Mouse (Mus musculus) ovary, postnatal 14 days (tissue): ENCODE measurements around the gene Dnajc16.
"Not testable (repeated sequence)": the region's sequence is repeated elsewhere in the genome, so short reads cannot be mapped to it uniquely, and the experiment has no call there.

Experiments
- DNase-seq: peaks from one replicate; pipeline ENCODE4 v3.0.0; 2022; ENCODE audit warnings: low spot score

Dnajc16 gene

GRCm38 (mm10) chr4:141796356-141796755 lies 5.6 kb upstream of the Dnajc16 start:
- no peak for DNase-seq

GRCm38 (mm10) chr4:141794152-141794535 lies 3.4 kb upstream of the Dnajc16 start:
- DNase-seq = no peak

- DNase-seq = peak; percentile 99
Observed at GRCm38 (mm10) chr4:141793282-141794151, 2.8 kb upstream of the Dnajc16 start, which contains the start of gene Casp9. Gene Casp9 (plus strand): TSS chr4:141793612.

- DNase-seq = no peak
Observed at GRCm38 (mm10) chr4:141792554-141793281, 2.0 kb upstream of the Dnajc16 start.

GRCm38 (mm10) chr4:141791951-141792350 lies 1.2 kb upstream of the Dnajc16 start:
- DNase-seq = no peak

- no peak for DNase-seq
Observed at GRCm38 (mm10) chr4:141791486-141791885, 755 bp upstream of the Dnajc16 start.

- no peak for DNase-seq
Observed at GRCm38 (mm10) chr4:141789564-141790218, 1.0 kb downstream of the Dnajc16 start.

- DNase-seq = no peak
Observed at GRCm38 (mm10) chr4:141787462-141787861, 3.3 kb downstream of the Dnajc16 start.

- DNase-seq = no peak
Observed at GRCm38 (mm10) chr4:141787046-141787445, 3.7 kb downstream of the Dnajc16 start.

GRCm38 (mm10) chr4:141786141-141786540 lies 4.6 kb downstream of the Dnajc16 start:
- no peak for DNase-seq

- DNase-seq = no peak
Observed at GRCm38 (mm10) chr4:141784835-141785234, 5.9 kb downstream of the Dnajc16 start.

GRCm38 (mm10) chr4:141781201-141781985 lies 9.3 kb downstream of the Dnajc16 start:
- DNase-seq = no peak

GRCm38 (mm10) chr4:141779828-141780227 lies 10.9 kb downstream of the Dnajc16 start:
- DNase-seq = no peak

GRCm38 (mm10) chr4:141773019-141773418 lies 17.7 kb downstream of the Dnajc16 start:
- not testable (repeated sequence) for DNase-seq

- DNase-seq = no peak
Observed at GRCm38 (mm10) chr4:141771823-141772222, 18.9 kb downstream of the Dnajc16 start.

GRCm38 (mm10) chr4:141769501-141770160 lies 21.1 kb downstream of the Dnajc16 start:
- no peak for DNase-seq

GRCm38 (mm10) chr4:141767353-141768036 lies 23.2 kb downstream of the Dnajc16 start:
- DNase-seq = peak; percentile 15

GRCm38 (mm10) chr4:141766668-141767352 lies 23.9 kb downstream of the Dnajc16 start:
- no peak for DNase-seq

GRCm38 (mm10) chr4:141766316-141766667 lies 24.4 kb downstream of the Dnajc16 start:
- no peak for DNase-seq

- DNase-seq = no peak
Observed at GRCm38 (mm10) chr4:141765008-141765407, 25.7 kb downstream of the Dnajc16 start.
